Mouse (Mus musculus) ES-Bruce4 (cell line): Measurements from ENCODE around the gene Scn4b.

Experiments
- CTCF ChIP-seq: IDR thresholded peaks from one replicate; pipeline ENCODE4 v1.8.1; 2011; ENCODE audit warnings: low read depth, low read length
- EP300 ChIP-seq: IDR thresholded peaks from 2 replicates; pipeline ENCODE4 v1.6.1; 2011; ENCODE audit warnings: low read depth, low read length; ENCODE audit not compliant: insufficient read depth
- POLR2A ChIP-seq: IDR thresholded peaks from one replicate; pipeline ENCODE4 v1.8.1; 2011; ENCODE audit warnings: low read length; ENCODE audit not compliant: insufficient read depth

DNA sequence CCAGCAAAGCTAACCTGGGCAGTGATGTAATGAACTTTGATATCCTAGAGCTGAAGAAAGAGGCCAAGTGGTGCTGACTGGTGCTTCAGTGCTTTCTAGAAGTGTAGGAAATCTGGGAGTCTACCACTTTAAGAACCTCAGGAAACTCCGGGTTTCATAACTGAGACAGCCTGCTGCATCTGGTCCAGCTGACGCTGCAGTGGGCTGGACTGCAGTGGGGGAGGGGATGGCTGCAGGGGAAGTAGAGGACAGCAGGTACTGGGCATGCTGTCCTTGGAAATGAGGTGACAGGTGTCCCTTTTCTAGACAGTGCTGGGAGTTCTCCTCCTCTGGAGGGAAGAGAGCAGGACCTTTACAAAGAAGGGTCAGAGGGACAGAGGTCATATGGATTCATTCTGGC lies 43.6 kb downstream of the Scn4b start, which contains the start of gene BC049352:
- TF ChIP-seq EP300 (no peak), CTCF (no peak), POLR2A (no peak)
